Mouse (Mus musculus) liver, embryonic 13.5 days (tissue): ENCODE results near the gene Mrpl37. TPM values are rescaled to one million over a fixed set of nuclear protein-coding genes. Genes with fewer than 3 reads are reported as not detected.

Experiments used
- ATAC-seq: fragments of 200-750 bp; cut with Nextera tagmentation; 2 replicates; pipeline ENCODE4 v1.8.0; 2017; ENCODE audit warnings: low read depth, mild to moderate bottlenecking, moderate number of reproducible peaks, moderate library complexity
- DNase-seq: peaks from one replicate; pipeline ENCODE4 v3.0.0; 2022
- H3K27ac ChIP-seq: fragments of 300-500 bp; sonication (generic); 2 replicates; pipeline ENCODE4 v1.5.1; 2015; ENCODE audit warnings: moderate library complexity, mild to moderate bottlenecking, inconsistent platforms
- H3K27me3 ChIP-seq: fragments of 300-500 bp; sonication (generic); 2 replicates; pipeline ENCODE4 v1.6.1; 2015; ENCODE audit warnings: mild to moderate bottlenecking, inconsistent platforms
- H3K36me3 ChIP-seq: fragments of 300-500 bp; sonication (generic); 2 replicates; pipeline ENCODE4 v1.6.1; 2015; ENCODE audit warnings: mild to moderate bottlenecking, inconsistent platforms
- H3K4me1 ChIP-seq: fragments of 300-500 bp; sonication (generic); replicated peaks from 2 replicates; pipeline ENCODE4 v1.6.1; 2015; ENCODE audit warnings: inconsistent platforms
- H3K4me2 ChIP-seq: fragments of 300-500 bp; sonication (generic); 2 replicates; pipeline ENCODE4 v1.6.1; 2015; ENCODE audit warnings: inconsistent platforms, mild to moderate bottlenecking, moderate library complexity
- H3K4me3 ChIP-seq: fragments of 300-500 bp; sonication (generic); replicated peaks from 2 replicates; pipeline ENCODE4 v1.5.1; 2015; ENCODE audit warnings: mild to moderate bottlenecking, inconsistent platforms
- H3K9ac ChIP-seq: fragments of 300-500 bp; sonication (generic); 2 replicates; pipeline ENCODE4 v1.6.1; 2015; ENCODE audit warnings: mild to moderate bottlenecking, inconsistent platforms
- H3K9me3 ChIP-seq: fragments of 300-500 bp; sonication (generic); replicated peaks from 2 replicates; pipeline ENCODE4 v1.6.1; 2016; ENCODE audit warnings: inconsistent platforms
- WGBS: fragments of 180-500 bp; shearing (Covaris S2); methylation state at CpG from one replicate; pipeline ENCODE4 v1.1.7; 2015; ENCODE audit not compliant: insufficient replicate concordance; 5-methylcytosine and 5-hydroxymethylcytosine counted together
- polyA plus RNA-seq: library from polyadenylated mRNA; unstranded; fragments of >200 nt; fragmentation: Nextera tagmentation; extraction: Ambion mirVana; gene quantifications from 2 replicates; pipeline ENCODE4 v1.2.1, GENCODE M21; 2015

The Mrpl37 gene
- polyA plus RNA-seq, 1 experiment from 2014 or later = 64.6 TPM

DNA sequence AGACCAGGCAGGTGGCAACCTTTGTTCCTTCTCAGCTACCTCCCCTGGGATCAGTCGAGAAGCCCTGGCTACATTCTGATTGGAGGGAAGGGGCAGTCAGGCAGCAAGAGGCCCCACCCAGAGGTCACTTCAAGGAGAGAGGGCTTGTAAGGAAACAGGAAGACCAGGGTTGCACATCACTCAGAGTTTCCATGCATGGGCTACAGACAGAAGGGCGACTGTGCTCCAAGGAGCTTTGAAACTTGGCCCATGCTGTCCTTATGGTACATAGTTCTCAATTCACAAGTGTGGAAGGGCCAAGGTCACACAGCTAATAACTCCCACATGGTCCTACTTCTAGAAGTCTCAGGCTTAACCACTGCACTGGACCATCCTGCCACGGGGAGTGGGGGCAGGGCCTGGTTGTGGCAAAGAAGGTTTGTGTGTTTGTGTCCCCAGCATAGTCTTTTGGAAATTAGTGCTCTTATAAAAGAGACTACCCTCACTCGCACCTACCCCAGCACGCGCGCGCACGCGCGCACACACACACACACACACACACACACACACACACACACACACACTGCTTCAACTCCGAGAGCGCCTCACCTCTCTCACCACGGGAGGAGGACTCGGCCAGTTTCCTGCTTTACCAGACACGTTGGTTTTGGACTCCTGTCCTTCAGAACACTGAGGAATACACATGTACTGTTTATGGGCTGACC, 28.0 kb upstream of the Mrpl37 start:
- no peak overlapping the region for H3K4me2 ChIP-seq
- WGBS = 69% methylated on average over 16 of the region's 16 CpGs
- no peak overlapping the region for H3K4me3 ChIP-seq
- no peaks in the 10 kb centered on the region for H3K27me3 ChIP-seq
- DNase-seq = no peak
- no peaks in the 10 kb centered on the region for H3K36me3 ChIP-seq
- peaks cover 20% of the 10 kb centered on the region for H3K4me1 ChIP-seq
- H3K9me3 ChIP-seq = no peaks in the 10 kb centered on the region
- no peak for ATAC-seq
- no peak overlapping the region for H3K9ac ChIP-seq
- no peak overlapping the region for H3K27ac ChIP-seq

DNA sequence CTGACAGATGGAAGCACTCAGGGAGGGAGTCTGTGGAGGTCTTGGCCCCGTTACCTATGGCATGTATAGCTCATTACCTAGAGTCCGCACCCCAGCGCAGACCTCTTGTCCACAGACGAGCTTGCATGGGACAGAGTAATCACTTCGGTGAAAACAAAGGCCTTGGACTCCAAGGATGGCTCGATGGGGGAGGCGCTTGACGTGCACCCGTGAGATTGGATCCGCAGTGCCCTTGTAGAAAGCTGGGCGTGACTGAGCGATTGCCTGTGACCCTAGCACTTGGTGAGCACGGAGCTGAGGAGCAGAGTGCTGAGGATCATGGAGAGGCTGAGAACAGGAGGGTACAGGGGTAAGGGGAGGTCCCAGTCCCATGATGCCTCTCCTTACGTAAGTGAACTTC, 25.0 kb upstream of the Mrpl37 start:
- no peak overlapping the region for H3K9ac ChIP-seq
- DNase-seq (no peak), ATAC-seq (no peak)
- no peaks in the 10 kb centered on the region for H3K27me3 ChIP-seq
- no peak overlapping the region for H3K27ac ChIP-seq
- H3K4me2 ChIP-seq = no peak overlapping the region
- no peaks in the 10 kb centered on the region for H3K36me3 ChIP-seq
- no peaks in the 10 kb centered on the region for H3K9me3 ChIP-seq
- 78% methylated on average over 14 of the region's 14 CpGs for WGBS
- no peak overlapping the region for H3K4me3 ChIP-seq
- H3K4me1 ChIP-seq = peaks cover 14% of the 10 kb centered on the region

DNA sequence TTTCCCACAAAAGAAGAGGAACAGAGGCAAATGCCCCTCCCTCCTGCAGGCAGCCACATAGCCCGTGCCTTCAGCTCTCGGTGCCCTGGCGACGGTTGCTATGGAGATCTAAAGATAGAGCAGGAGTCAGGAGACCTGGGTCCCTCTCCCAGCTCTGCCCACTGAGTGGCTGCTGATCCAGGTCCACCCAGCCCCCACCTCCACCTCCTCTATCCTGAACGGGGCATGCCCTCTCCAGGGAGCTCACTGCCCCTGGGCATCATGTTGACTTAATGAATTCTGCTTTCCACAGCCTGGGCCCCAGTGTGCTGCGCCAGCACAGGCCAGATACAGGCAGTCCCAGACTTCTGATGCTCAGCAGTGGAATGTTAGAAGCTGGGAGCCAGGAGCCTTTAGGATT, 18.2 kb upstream of the Mrpl37 start:
- Histone ChIP-seq H3K4me1 (peaks cover 9% of the 10 kb centered on the region), H3K27me3 (0 out of 2 replicates have a peak, but pooled peaks cover 2% of the 10 kb centered on the region), H3K36me3 (no peaks in the 10 kb centered on the region), H3K27ac (no peak overlapping the region), H3K4me2 (no peak overlapping the region), H3K9ac (no peak overlapping the region), H3K4me3 (no peak overlapping the region), H3K9me3 (no peaks in the 10 kb centered on the region)
- 39% methylated on average over 6 of the region's 6 CpGs for WGBS
- no peak for ATAC-seq
- no peak for DNase-seq

DNA sequence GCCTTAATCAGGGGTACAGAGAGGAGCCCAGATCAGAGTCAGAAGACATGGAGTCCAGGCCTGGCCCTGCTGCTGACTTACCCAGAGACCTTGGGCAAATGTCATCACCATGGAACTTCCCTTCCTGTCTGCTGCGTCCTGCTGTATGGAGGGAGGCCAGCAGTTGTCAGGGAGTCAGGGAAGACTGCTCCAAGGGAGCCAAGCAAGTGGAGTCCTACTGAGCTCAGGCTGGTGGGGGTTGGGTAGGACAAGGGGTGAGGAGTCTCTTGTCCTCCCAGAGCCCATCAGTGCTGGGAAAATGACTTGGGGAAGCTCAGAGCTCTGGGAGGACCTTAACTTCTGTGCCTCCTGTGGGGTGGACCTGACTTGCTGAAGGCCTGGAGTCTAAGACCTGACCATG, 17.7 kb upstream of the Mrpl37 start:
- H3K9ac ChIP-seq = no peak overlapping the region

DNA sequence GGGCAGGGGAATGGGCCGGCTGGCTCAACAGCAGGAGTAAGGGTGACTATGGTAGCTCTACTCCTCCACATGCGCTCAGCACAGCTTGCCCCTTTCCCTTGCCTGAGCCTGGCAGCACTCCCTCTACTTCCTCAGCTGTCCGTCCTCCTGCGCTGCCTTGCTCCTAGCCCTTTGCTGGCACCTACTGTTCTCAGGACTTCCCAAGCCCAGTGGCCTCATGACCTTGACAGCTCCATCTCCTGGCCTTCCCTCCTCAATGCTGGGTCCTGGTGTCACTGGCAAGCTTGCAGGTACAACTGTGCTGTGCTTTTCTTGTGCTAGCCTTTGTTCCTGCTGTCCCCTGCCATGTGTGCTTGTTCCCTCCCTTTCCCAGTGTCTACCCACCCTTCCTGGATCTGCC, 16.5 kb upstream of the Mrpl37 start:
- Histone ChIP-seq H3K36me3 (no peaks in the 10 kb centered on the region), H3K4me2 (no peak overlapping the region), H3K9ac (no peak overlapping the region), H3K4me1 (peaks cover 9% of the 10 kb centered on the region), H3K9me3 (no peaks in the 10 kb centered on the region), H3K27me3 (0 out of 2 replicates have a peak, but pooled peaks cover 2% of the 10 kb centered on the region), H3K27ac (no peak overlapping the region), H3K4me3 (no peak overlapping the region)
- DNase-seq (no peak), ATAC-seq (no peak)
- 79% methylated on average over 4 of the region's 4 CpGs for WGBS

More for the DNA sequence above, 17.7 kb upstream of the Mrpl37 start:
- H3K27ac ChIP-seq = no peak overlapping the region
- H3K27me3 ChIP-seq = 0 out of 2 replicates have a peak, but pooled peaks cover 2% of the 10 kb centered on the region
- ATAC-seq (no peak), DNase-seq (no peak)
- WGBS = 26% methylated on average over 1 of the region's 1 CpGs
- no peaks in the 10 kb centered on the region for H3K9me3 ChIP-seq
- H3K4me1 ChIP-seq = peaks cover 9% of the 10 kb centered on the region
- H3K4me2 ChIP-seq = no peak overlapping the region
- H3K36me3 ChIP-seq = no peaks in the 10 kb centered on the region
- H3K4me3 ChIP-seq = no peak overlapping the region

DNA sequence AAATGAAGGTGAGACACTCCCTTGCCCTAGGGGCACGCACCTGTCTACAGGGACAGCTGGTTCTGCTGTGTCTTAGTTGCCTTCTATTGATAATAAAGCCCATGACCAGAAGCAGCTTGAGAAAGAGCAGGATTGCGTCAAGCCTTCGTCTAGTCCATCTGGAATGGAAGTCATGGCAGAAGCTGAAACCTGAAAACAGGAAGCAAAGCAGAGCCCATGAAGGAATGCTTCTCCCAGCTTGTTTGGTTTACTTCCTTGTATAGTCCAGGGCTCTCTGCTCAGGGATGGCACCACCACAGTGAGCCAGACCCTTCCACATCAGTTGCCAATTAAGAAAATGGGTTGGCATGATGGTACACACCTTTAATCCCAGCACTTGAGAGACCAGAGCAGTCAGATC, 15.5 kb upstream of the Mrpl37 start:
- no peaks in the 10 kb centered on the region for H3K9me3 ChIP-seq
- ATAC-seq = no peak
- no peak overlapping the region for H3K4me3 ChIP-seq
- 0 out of 2 replicates have a peak, but pooled peaks cover 2% of the 10 kb centered on the region for H3K27me3 ChIP-seq
- no peak for DNase-seq
- no peak overlapping the region for H3K27ac ChIP-seq
- peaks cover 9% of the 10 kb centered on the region for H3K4me1 ChIP-seq
- 71% methylated on average over 3 of the region's 3 CpGs for WGBS
- no peak overlapping the region for H3K4me2 ChIP-seq
- H3K36me3 ChIP-seq = no peaks in the 10 kb centered on the region
- no peak overlapping the region for H3K9ac ChIP-seq

DNA sequence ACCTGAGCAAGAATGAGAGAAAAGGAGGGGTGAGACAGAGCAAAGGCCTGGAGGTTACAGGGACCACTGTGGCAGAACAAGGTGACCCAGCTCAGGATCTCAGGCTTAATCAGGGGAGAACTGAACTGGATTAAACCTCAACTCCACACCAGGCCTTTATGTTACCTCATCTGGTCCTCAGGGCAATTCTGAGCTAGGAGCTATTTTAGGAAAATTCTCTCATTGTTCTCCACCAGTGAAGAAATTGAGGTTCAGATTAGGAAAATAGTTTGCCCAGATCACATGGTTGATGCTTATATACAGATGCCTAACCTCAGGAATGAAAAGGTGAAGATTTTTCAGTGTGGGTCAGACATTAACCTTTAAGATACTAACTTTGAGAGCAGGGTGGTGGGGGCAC, 13.0 kb upstream of the Mrpl37 start:
- no peaks in the 10 kb centered on the region for H3K36me3 ChIP-seq
- peaks cover 5% of the 10 kb centered on the region for H3K4me1 ChIP-seq
- no peaks in the 10 kb centered on the region for H3K9me3 ChIP-seq
- ATAC-seq = no peak
- no peak overlapping the region for H3K9ac ChIP-seq
- H3K27ac ChIP-seq = no peak overlapping the region
- no peak overlapping the region for H3K4me3 ChIP-seq
- 0 out of 2 replicates have a peak, but pooled peaks cover 2% of the 10 kb centered on the region for H3K27me3 ChIP-seq
- no peak overlapping the region for H3K4me2 ChIP-seq
- no peak for DNase-seq

DNA sequence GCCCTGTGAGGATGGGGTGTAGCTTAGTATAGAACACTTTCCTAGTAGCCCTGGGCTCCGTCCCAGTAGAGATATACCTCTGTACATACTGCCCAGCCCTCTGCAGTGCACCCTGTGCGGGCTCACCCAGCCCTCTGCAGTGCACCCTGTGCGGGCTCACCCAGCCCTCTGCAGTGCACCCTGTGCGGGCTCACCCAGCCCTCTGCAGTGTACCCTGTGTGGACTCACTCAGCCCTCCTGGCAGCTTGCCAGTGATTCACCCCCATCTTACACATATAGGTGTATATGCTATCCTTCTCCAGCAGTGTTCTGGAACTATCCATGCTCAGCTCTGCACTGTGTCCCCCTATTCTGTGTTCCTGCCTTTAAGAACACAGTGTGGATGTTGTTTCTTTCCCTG, 12.2 kb upstream of the Mrpl37 start:
- Histone ChIP-seq H3K4me3 (no peak overlapping the region), H3K4me2 (no peak overlapping the region), H3K9ac (no peak overlapping the region), H3K4me1 (no peaks in the 10 kb centered on the region; the same call in 1 of the 2 replicates), H3K27me3 (0 out of 2 replicates have a peak, but pooled peaks cover 2% of the 10 kb centered on the region), H3K36me3 (no peaks in the 10 kb centered on the region), H3K9me3 (no peaks in the 10 kb centered on the region), H3K27ac (no peak overlapping the region)
- WGBS = 70% methylated on average over 4 of the region's 4 CpGs
- no peak for ATAC-seq
- no peak for DNase-seq

DNA sequence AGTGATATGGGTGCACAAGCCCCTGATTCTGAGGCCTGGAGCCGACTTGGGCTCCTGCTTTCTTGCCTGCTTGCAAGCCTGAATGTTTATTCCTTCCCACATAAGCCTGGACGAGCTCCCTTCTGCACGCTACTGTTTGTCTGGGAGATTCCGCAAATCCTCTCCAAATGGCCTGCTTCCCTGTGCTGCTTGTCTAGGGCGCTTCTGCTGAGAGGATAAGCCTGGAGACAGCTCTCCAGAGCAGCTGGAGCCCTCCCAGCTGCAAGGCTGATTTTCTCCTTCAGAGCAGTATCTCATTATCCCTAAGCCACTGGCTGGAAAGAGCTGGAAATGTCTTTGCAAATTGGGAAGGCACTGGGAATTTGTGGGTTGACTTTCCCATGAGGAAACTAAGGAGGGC, 8.8 kb upstream of the Mrpl37 start:
- DNase-seq = no peak
- no peak for ATAC-seq
- WGBS = 74% methylated on average over 5 of the region's 5 CpGs

DNA sequence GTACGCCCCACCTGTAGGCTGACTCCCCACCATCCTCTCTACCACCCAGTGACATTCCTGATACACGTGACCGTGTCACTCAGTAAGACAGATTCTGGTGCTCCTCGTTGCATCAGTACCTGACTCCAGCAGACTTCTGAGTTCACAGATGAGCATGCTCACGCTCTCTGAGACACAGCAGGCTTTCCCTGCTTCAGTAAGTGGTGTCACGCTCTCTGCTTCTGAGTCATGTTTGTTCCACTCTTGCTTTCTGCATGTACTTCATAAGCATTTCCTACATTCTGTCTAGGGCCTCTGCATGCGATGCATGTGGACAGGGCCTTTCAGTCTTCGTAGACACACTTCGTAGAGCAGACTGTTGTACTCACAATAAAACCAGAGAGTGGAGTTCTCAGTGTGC, 5.7 kb upstream of the Mrpl37 start:
- peaks cover 6% of the 10 kb centered on the region for H3K4me1 ChIP-seq
- no peaks in the 10 kb centered on the region for H3K36me3 ChIP-seq
- no peak overlapping the region for H3K27ac ChIP-seq
- 77% methylated on average over 9 of the region's 9 CpGs for WGBS
- H3K27me3 ChIP-seq = no peaks in the 10 kb centered on the region
- ATAC-seq (no peak), DNase-seq (no peak)
- H3K9me3 ChIP-seq = no peaks in the 10 kb centered on the region
- no peak overlapping the region for H3K9ac ChIP-seq
- H3K4me2 ChIP-seq = no peak overlapping the region
- no peak overlapping the region for H3K4me3 ChIP-seq

More for the DNA sequence above, 8.8 kb upstream of the Mrpl37 start:
- H3K9ac ChIP-seq = no peak overlapping the region
- no peaks in the 10 kb centered on the region for H3K27me3 ChIP-seq
- H3K36me3 ChIP-seq = no peaks in the 10 kb centered on the region
- H3K9me3 ChIP-seq = no peaks in the 10 kb centered on the region
- H3K4me3 ChIP-seq = no peak overlapping the region
- no peak overlapping the region for H3K4me2 ChIP-seq
- no peak overlapping the region for H3K27ac ChIP-seq
- H3K4me1 ChIP-seq = no peaks in the 10 kb centered on the region

DNA sequence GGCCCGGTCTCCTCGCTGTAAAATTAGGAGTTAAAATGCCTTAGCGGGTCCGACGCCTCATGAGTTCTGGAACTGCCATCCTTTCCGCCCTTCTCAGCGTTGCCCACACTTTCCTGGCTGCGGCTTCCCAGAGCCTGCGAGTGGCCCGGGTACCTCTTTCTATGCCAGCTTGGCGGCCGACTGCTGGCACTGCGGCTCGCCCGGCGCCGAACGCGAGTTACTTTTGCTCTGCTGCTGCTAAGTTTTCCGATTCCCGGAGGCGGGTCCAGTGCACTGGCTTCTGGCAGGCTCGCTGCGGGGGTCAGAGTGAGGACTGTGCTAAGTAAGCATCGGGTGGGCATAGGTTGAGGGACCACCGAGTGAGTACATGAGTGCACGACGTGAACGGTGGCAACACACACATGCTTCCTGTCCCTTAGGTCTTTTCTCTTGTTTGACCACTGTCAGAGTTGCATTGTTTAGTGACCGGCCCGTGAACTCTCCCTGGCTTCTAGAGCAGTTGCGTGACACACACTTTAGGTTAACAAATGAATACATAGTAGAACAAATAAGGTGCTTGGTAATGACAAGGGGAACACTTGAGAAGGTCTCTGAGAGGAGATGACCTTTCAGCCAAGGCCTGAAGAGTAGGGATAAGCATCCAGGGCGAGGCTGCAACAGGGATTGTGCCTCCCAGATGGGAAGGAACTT, 628 bp upstream of the Mrpl37 start:
- Histone ChIP-seq H3K4me3 (peak overlapping the region; percentile 85), H3K4me1 (peaks cover 34% of the 10 kb centered on the region), H3K36me3 (peaks cover 23% of the 10 kb centered on the region), H3K4me2 (peak overlapping the region; percentile 99), H3K27me3 (no peaks in the 10 kb centered on the region), H3K27ac (no peak overlapping the region), H3K9ac (peak overlapping the region; percentile 81), H3K9me3 (no peaks in the 10 kb centered on the region)
- DNase-seq (no peak), ATAC-seq (peak; percentile 30)
- WGBS = 4% methylated on average over 33 of the region's 33 CpGs
